Mouse (Mus musculus): ENCODE results near the gene Kank3. TPM values are rescaled to one million over a fixed set of nuclear protein-coding genes. Genes with fewer than 3 reads are reported as not detected.

Kank3 gene
- polyA plus RNA-seq, 1 experiment = 16.2 TPM

- 0 out of 2 replicates have a peak overlapping the region, but pooled peaks have one; percentile 27 for H3K4me3 ChIP-seq (ENCODE audit: insufficient read depth, low read depth, low read length)
- no peaks in the 10 kb centered on the region for H3K4me1 ChIP-seq (ENCODE audit: control insufficient read depth, insufficient read depth, insufficient read length, low read length)
- H3K27ac ChIP-seq (replicated peaks; ENCODE audit: low read depth, low read length) = no peak overlapping the region
Measured at GRCm38 (mm10) chr17:33865330-33866030, 55.2 kb downstream of the Kank3 start.

Other genes with a start within 250 kb of the Kank3 start
- gene Zfp414, start 181.4 kb upstream of the Kank3 start, polyA plus RNA-seq (2012; ENCODE audit: insufficient read depth, insufficient read length, missing spikeins) = 13.6 and 15.9 TPM in 2 replicates
- 0.59 TPM in 1 of 2 replicates, not detected in the other for gene Pram1, start 172.5 kb upstream of the Kank3 start, polyA plus RNA-seq (2012; ENCODE audit: insufficient read depth, insufficient read length, missing spikeins)
- 130 and 183 TPM in 2 replicates for gene Hnrnpm, start 123.7 kb upstream of the Kank3 start, polyA plus RNA-seq (2012; ENCODE audit: insufficient read depth, insufficient read length, missing spikeins)
- 132 and 147 TPM in 2 replicates for gene March2, start 91.8 kb upstream of the Kank3 start, polyA plus RNA-seq (2012; ENCODE audit: insufficient read depth, insufficient read length, missing spikeins)
- gene Rab11b, start 50.0 kb upstream of the Kank3 start, polyA plus RNA-seq (2012; ENCODE audit: insufficient read depth, insufficient read length, missing spikeins) = 73.4 and 85.4 TPM in 2 replicates
- gene Angptl4, start 28.7 kb upstream of the Kank3 start, polyA plus RNA-seq (2012; ENCODE audit: insufficient read depth, insufficient read length, missing spikeins) = 243 and 355 TPM in 2 replicates
- gene Rps28, start 14.0 kb downstream of the Kank3 start, polyA plus RNA-seq (2012; ENCODE audit: insufficient read depth, insufficient read length, missing spikeins) = 587 and 667 TPM in 2 replicates
- gene Ndufa7, start 14.1 kb downstream of the Kank3 start, polyA plus RNA-seq (2012; ENCODE audit: insufficient read depth, insufficient read length, missing spikeins) = 1,002 and 1,055 TPM in 2 replicates
- gene Cd320, start 32.6 kb downstream of the Kank3 start, polyA plus RNA-seq (2012; ENCODE audit: insufficient read depth, insufficient read length, missing spikeins) = 21.6 and 25.3 TPM in 2 replicates
- gene Gm7029, start 63.3 kb downstream of the Kank3 start, polyA plus RNA-seq (2012; ENCODE audit: insufficient read depth, insufficient read length, missing spikeins) = not detected in 2 replicates
- gene Kifc1, start 80.1 kb downstream of the Kank3 start, polyA plus RNA-seq (2012; ENCODE audit: insufficient read depth, insufficient read length, missing spikeins) = not detected in 2 replicates
- gene Platr17, start 94.6 kb downstream of the Kank3 start, polyA plus RNA-seq (2012; ENCODE audit: insufficient read depth, insufficient read length, missing spikeins) = not detected in 2 replicates
- gene Daxx, start 98.9 kb downstream of the Kank3 start, polyA plus RNA-seq (2012; ENCODE audit: insufficient read depth, insufficient read length, missing spikeins) = 13.6 and 26.9 TPM in 2 replicates
- gene Tapbp, start 105.4 kb downstream of the Kank3 start, polyA plus RNA-seq (2012; ENCODE audit: insufficient read depth, insufficient read length, missing spikeins) = 75.7 and 99.3 TPM in 2 replicates
- 9.5 and 11.1 TPM in 2 replicates for gene Zbtb22, start 105.4 kb downstream of the Kank3 start, polyA plus RNA-seq (2012; ENCODE audit: insufficient read depth, insufficient read length, missing spikeins)
- gene Rgl2, start 119.0 kb downstream of the Kank3 start, polyA plus RNA-seq (2012; ENCODE audit: insufficient read depth, insufficient read length, missing spikeins) = 16.4 and 20.2 TPM in 2 replicates
- 83.2 and 131 TPM in 2 replicates for gene Pfdn6, start 129.8 kb downstream of the Kank3 start, polyA plus RNA-seq (2012; ENCODE audit: insufficient read depth, insufficient read length, missing spikeins)
- 6.6 and 10.1 TPM in 2 replicates for gene Wdr46, start 130.1 kb downstream of the Kank3 start, polyA plus RNA-seq (2012; ENCODE audit: insufficient read depth, insufficient read length, missing spikeins)
- gene B3galt4, start 141.0 kb downstream of the Kank3 start, polyA plus RNA-seq (2012; ENCODE audit: insufficient read depth, insufficient read length, missing spikeins) = 2.2 and 2.4 TPM in 2 replicates
- 23.9 and 29.3 TPM in 2 replicates for gene Vps52, start 145.3 kb downstream of the Kank3 start, polyA plus RNA-seq (2012; ENCODE audit: insufficient read depth, insufficient read length, missing spikeins)
- gene Rps18, start 145.5 kb downstream of the Kank3 start, polyA plus RNA-seq (2012; ENCODE audit: insufficient read depth, insufficient read length, missing spikeins) = 635 and 763 TPM in 2 replicates
- gene H2-K1, start 189.8 kb downstream of the Kank3 start, polyA plus RNA-seq (2012; ENCODE audit: insufficient read depth, insufficient read length, missing spikeins) = 394 and 673 TPM in 2 replicates
- gene Ring1, start 214.2 kb downstream of the Kank3 start, polyA plus RNA-seq (2012; ENCODE audit: insufficient read depth, insufficient read length, missing spikeins) = 10.2 and 10.3 TPM in 2 replicates
- 214 and 236 TPM in 2 replicates for gene H2-Ke6, start 217.5 kb downstream of the Kank3 start, polyA plus RNA-seq (2012; ENCODE audit: insufficient read depth, insufficient read length, missing spikeins)
- gene Slc39a7, start 221.2 kb downstream of the Kank3 start, polyA plus RNA-seq (2012; ENCODE audit: insufficient read depth, insufficient read length, missing spikeins) = 40.0 and 44.7 TPM in 2 replicates
- gene Rxrb, start 221.3 kb downstream of the Kank3 start, polyA plus RNA-seq (2012; ENCODE audit: insufficient read depth, insufficient read length, missing spikeins) = 23.6 and 38.7 TPM in 2 replicates
- gene Col11a2, start 228.9 kb downstream of the Kank3 start, polyA plus RNA-seq (2012; ENCODE audit: insufficient read depth, insufficient read length, missing spikeins) = 0.38 and 1.0 TPM in 2 replicates